Mouse (Mus musculus): Measurements from ENCODE around the gene Cdca8.

Cdca8 gene

GRCm38 (mm10) chr4:124899906-124900305 is 39.2 kb downstream of the Cdca8 start:
- no peaks in the 10 kb centered on the region for H3K36me3 ChIP-seq (ENCODE audit: insufficient read depth, low read length)
- TF ChIP-seq CTCF (conservative IDR thresholded peaks at IDR 0.05; ENCODE audit: low read length) = no peak
- no peak for TF ChIP-seq NANOG (IDR thresholded peaks at IDR 0.05; ENCODE audit: borderline replicate concordance, low read length)
- no peak for TF ChIP-seq POU5F1 (IDR thresholded peaks at IDR 0.05; ENCODE audit: borderline replicate concordance, low read length)
- H3K4me1 ChIP-seq (replicated peaks; ENCODE audit: low read depth, low read length) = peaks cover 56% of the 10 kb centered on the region
- H3K4me3 ChIP-seq (replicated peaks; ENCODE audit: low read length) = peak overlapping the region; percentile 58
- peaks cover 51% of the 10 kb centered on the region for H3K27me3 ChIP-seq (ENCODE audit: insufficient read depth, low read length)
- no peaks in the 10 kb centered on the region for H3K9me3 ChIP-seq (ENCODE audit: low read length)

DNA sequence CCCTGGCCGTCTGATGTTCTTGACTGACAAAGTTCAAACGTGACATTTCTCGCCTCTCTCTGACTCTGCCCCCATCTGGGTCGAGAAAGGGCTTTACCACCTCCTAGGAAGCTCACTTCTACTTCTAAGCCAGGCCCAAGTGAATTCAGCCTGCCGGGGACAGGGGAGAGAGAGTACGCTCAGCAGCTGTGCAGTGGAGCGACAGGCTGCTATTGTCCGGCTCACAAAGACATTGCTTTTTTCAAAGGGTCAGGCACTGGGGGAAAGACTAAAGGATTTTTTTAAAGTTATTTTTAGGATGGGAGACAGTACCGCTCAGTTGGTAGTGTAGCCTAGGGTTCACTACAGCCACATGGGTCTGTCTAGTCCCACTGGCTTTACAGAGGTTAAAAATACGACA is 40.7 kb downstream of the Cdca8 start:
- Histone ChIP-seq H3K9me3 (ENCODE audit: low read length) (no peaks in the 10 kb centered on the region), H3K36me3 (ENCODE audit: insufficient read depth, low read length) (no peaks in the 10 kb centered on the region), H3K27me3 (ENCODE audit: insufficient read depth, low read length) (peaks cover 62% of the 10 kb centered on the region), H3K4me1 (replicated peaks; ENCODE audit: low read depth, low read length) (peaks cover 60% of the 10 kb centered on the region), H3K4me3 (replicated peaks; ENCODE audit: low read length) (no peak overlapping the region)
- TF ChIP-seq NANOG (IDR thresholded peaks at IDR 0.05; ENCODE audit: borderline replicate concordance, low read length) (no peak), POU5F1 (IDR thresholded peaks at IDR 0.05; ENCODE audit: borderline replicate concordance, low read length) (no peak), CTCF (conservative IDR thresholded peaks at IDR 0.05; ENCODE audit: low read length) (no peak)

- H3K9me3 ChIP-seq (ENCODE audit: low read length) = no peaks in the 10 kb centered on the region
- peaks cover 76% of the 10 kb centered on the region for H3K27me3 ChIP-seq (ENCODE audit: insufficient read depth, low read length)
- peaks cover 48% of the 10 kb centered on the region for H3K4me1 ChIP-seq (replicated peaks; ENCODE audit: low read depth, low read length)
- TF ChIP-seq CTCF (conservative IDR thresholded peaks at IDR 0.05; ENCODE audit: low read length) (no peak), POU5F1 (IDR thresholded peaks at IDR 0.05; ENCODE audit: borderline replicate concordance, low read length) (no peak), NANOG (IDR thresholded peaks at IDR 0.05; ENCODE audit: borderline replicate concordance, low read length) (no peak)
- H3K4me3 ChIP-seq (replicated peaks; ENCODE audit: low read length) = peak overlapping the region; percentile 78
- H3K36me3 ChIP-seq (ENCODE audit: insufficient read depth, low read length) = no peaks in the 10 kb centered on the region
Observed at GRCm38 (mm10) chr4:124894508-124895428, 44.3 kb downstream of the Cdca8 start.

GRCm38 (mm10) chr4:124893769-124894168 is 45.3 kb downstream of the Cdca8 start:
- Histone ChIP-seq H3K9me3 (ENCODE audit: low read length) (no peaks in the 10 kb centered on the region), H3K4me3 (replicated peaks; ENCODE audit: low read length) (peak overlapping the region; percentile 78), H3K27me3 (ENCODE audit: insufficient read depth, low read length) (peaks cover 84% of the 10 kb centered on the region), H3K36me3 (ENCODE audit: insufficient read depth, low read length) (no peaks in the 10 kb centered on the region), H3K4me1 (replicated peaks; ENCODE audit: low read depth, low read length) (peaks cover 44% of the 10 kb centered on the region)
- TF ChIP-seq POU5F1 (IDR thresholded peaks at IDR 0.05; ENCODE audit: borderline replicate concordance, low read length) (no peak), NANOG (IDR thresholded peaks at IDR 0.05; ENCODE audit: borderline replicate concordance, low read length) (no peak), CTCF (conservative IDR thresholded peaks at IDR 0.05; ENCODE audit: low read length) (no peak)

DNA sequence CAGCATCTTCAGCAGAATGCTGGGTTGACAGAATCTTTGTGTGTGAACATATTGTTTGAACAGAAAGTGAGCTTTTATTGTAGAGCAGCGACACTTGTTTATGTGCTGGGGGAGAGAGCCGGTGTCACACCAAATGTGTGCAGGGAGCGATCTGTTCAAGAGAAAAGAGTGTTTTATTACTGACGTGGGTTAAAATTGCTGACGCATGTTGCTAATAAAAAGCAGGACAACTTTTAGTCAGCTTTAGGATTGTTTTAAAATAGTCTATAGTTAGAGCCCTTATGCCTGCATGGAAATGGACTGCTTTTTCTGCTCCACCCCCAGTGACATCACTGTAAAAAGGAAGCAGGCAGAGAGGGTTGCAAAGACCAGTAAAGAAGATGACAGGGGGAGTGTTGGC is 48.3 kb downstream of the Cdca8 start:
- TF ChIP-seq CTCF (conservative IDR thresholded peaks at IDR 0.05; ENCODE audit: low read length) (no peak), NANOG (IDR thresholded peaks at IDR 0.05; ENCODE audit: borderline replicate concordance, low read length) (no peak), POU5F1 (IDR thresholded peaks at IDR 0.05; ENCODE audit: borderline replicate concordance, low read length) (no peak)
- no peaks in the 10 kb centered on the region for H3K36me3 ChIP-seq (ENCODE audit: insufficient read depth, low read length)
- H3K9me3 ChIP-seq (ENCODE audit: low read length) = no peaks in the 10 kb centered on the region
- H3K27me3 ChIP-seq (ENCODE audit: insufficient read depth, low read length) = peaks cover 95% of the 10 kb centered on the region
- peaks cover 43% of the 10 kb centered on the region for H3K4me1 ChIP-seq (replicated peaks; ENCODE audit: low read depth, low read length)
- H3K4me3 ChIP-seq (replicated peaks; ENCODE audit: low read length) = no peak overlapping the region

DNA sequence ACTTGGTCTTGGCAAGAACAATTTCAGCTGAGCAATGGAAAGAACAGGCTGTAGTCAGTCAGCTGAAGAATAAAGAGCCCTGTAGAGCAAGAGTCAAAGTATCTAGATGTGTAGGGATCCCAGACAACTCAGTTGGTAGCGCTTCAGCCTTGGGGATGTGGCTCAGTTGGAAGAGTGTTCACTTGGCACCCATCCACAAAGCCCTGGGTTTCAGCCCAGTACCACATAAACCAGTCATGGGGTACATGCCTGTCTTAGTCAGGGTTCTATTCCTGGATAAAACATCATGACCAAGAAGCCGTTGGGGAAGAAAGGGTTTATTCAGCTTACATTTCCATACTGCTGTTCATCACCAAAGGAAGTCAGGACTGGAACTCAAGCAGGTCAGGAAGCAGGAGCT is 49.2 kb downstream of the Cdca8 start:
- Histone ChIP-seq H3K36me3 (ENCODE audit: insufficient read depth, low read length) (no peaks in the 10 kb centered on the region), H3K4me3 (replicated peaks; ENCODE audit: low read length) (no peak overlapping the region), H3K9me3 (ENCODE audit: low read length) (no peaks in the 10 kb centered on the region), H3K4me1 (replicated peaks; ENCODE audit: low read depth, low read length) (peaks cover 42% of the 10 kb centered on the region), H3K27me3 (ENCODE audit: insufficient read depth, low read length) (peaks cover 95% of the 10 kb centered on the region)
- TF ChIP-seq NANOG (IDR thresholded peaks at IDR 0.05; ENCODE audit: borderline replicate concordance, low read length) = no peak
- TF ChIP-seq CTCF (conservative IDR thresholded peaks at IDR 0.05; ENCODE audit: low read length) = no peak
- TF ChIP-seq POU5F1 (IDR thresholded peaks at IDR 0.05; ENCODE audit: borderline replicate concordance, low read length) = no peak

GRCm38 (mm10) chr4:124888702-124889101 is 50.4 kb downstream of the Cdca8 start:
- Histone ChIP-seq H3K36me3 (ENCODE audit: insufficient read depth, low read length) (no peaks in the 10 kb centered on the region), H3K4me1 (replicated peaks; ENCODE audit: low read depth, low read length) (peaks cover 33% of the 10 kb centered on the region), H3K27me3 (ENCODE audit: insufficient read depth, low read length) (peaks cover 94% of the 10 kb centered on the region), H3K4me3 (replicated peaks; ENCODE audit: low read length) (no peak overlapping the region), H3K9me3 (ENCODE audit: low read length) (no peaks in the 10 kb centered on the region)
- TF ChIP-seq CTCF (conservative IDR thresholded peaks at IDR 0.05; ENCODE audit: low read length) (no peak), NANOG (IDR thresholded peaks at IDR 0.05; ENCODE audit: borderline replicate concordance, low read length) (no peak), POU5F1 (IDR thresholded peaks at IDR 0.05; ENCODE audit: borderline replicate concordance, low read length) (no peak)

- H3K36me3 ChIP-seq (ENCODE audit: insufficient read depth, low read length) = no peaks in the 10 kb centered on the region
- peaks cover 6% of the 10 kb centered on the region for H3K9me3 ChIP-seq (ENCODE audit: low read length)
- TF ChIP-seq POU5F1 (IDR thresholded peaks at IDR 0.05; ENCODE audit: borderline replicate concordance, low read length) = no peak
- TF ChIP-seq NANOG (IDR thresholded peaks at IDR 0.05; ENCODE audit: borderline replicate concordance, low read length) = no peak
- no peak for TF ChIP-seq CTCF (conservative IDR thresholded peaks at IDR 0.05; ENCODE audit: low read length)
- peaks cover 45% of the 10 kb centered on the region for H3K4me1 ChIP-seq (replicated peaks; ENCODE audit: low read depth, low read length)
- H3K27me3 ChIP-seq (ENCODE audit: insufficient read depth, low read length) = peaks cover 86% of the 10 kb centered on the region
- peak overlapping the region; percentile 80 for H3K4me3 ChIP-seq (replicated peaks; ENCODE audit: low read length)
Observed at GRCm38 (mm10) chr4:124882151-124882729, 56.9 kb downstream of the Cdca8 start.

All from E14TG2a.4 (cell line).